Mouse (Mus musculus): ENCODE results near the gene Tmcc3. TPM values are rescaled to one million over a fixed set of nuclear protein-coding genes. Genes with fewer than 3 reads are reported as not detected.

The Tmcc3 gene
- polyA plus RNA-seq, 1 experiment from 2014 or later, result 17.4 TPM

DNA sequence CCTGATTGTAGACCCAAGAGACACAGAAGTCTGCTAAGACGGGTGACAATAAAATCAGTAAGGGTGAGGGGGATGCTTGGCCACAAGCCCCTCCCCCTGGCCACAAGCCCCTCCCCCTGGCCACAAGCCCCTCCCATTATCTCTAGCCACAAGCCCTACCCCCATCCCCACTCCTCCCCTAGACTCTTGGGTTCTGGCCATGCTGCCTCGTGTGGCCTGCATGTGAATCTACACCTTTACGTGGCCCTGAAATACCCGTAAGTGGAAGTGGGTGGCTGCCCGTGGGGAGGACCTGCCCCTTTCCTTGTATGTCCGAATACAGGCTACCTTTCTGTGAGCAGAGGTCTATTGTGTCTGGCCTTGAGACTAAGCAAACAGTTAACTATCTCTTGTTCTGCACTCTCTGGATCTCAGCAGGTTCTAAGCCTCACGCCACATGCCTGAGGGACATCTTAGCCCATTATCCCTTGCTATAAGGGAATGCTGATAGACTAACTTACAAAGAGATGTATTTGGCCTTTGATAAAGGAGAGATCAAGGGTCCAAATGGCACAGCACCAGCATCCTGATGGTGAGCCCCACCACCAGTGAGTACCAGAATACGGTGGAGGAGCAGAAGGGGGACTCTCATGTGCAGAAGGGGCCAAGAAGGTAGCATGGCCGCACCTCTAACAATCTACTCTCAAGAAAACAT is 260.3 kb downstream of the Tmcc3 start:
- Histone ChIP-seq H3K4me3 (ENCODE audit: low read depth, low read length) (no peak overlapping the region), H3K9me3 (ENCODE audit: control insufficient read depth, low read length) (no peaks in the 10 kb centered on the region), H3K27me3 (replicated peaks; ENCODE audit: control insufficient read depth, insufficient read depth, low read length) (no peaks in the 10 kb centered on the region), H3K27ac (replicated peaks; ENCODE audit: low read depth, low read length) (no peak overlapping the region), H3K9ac (ENCODE audit: low read depth, low read length) (no peak overlapping the region), H3K4me1 (ENCODE audit: control insufficient read depth, insufficient read depth, low read length) (peaks cover 18% of the 10 kb centered on the region), H3K4me2 (ENCODE audit: low read depth, low read length) (no peak overlapping the region), H3K36me3 (ENCODE audit: control insufficient read depth, insufficient read depth, low read length) (no peaks in the 10 kb centered on the region)
- ATAC-seq (ENCODE audit: low read depth), result no peak
- no peak for DNase-seq (ENCODE audit: low spot score)
- 88% methylated on average over 9 of the region's 9 CpGs for WGBS

DNA sequence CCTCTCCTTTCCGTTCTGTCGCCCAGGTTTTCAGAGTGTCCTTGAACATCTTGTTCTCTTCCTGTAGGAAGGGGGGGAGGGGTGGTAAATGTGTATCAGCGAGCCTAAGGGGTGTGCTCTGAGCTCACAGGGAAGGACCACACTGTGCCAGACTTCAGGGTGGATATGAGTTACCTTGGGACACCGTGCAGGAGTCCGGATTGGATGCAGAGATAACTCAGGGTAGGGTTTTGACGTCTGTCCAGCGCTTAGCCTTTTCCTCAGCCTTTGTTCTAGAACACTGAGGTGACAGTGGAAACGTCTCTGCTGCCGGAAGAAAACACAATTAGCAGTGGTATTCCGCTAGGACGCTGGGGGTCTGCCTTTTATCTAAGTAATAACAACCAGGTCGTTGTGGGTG is 261.0 kb downstream of the Tmcc3 start:
- H3K4me1 ChIP-seq (ENCODE audit: control insufficient read depth, insufficient read depth, low read length), result peaks cover 18% of the 10 kb centered on the region
- H3K9me3 ChIP-seq (ENCODE audit: control insufficient read depth, low read length), result no peaks in the 10 kb centered on the region
- no peak for DNase-seq (ENCODE audit: low spot score)
- H3K36me3 ChIP-seq (ENCODE audit: control insufficient read depth, insufficient read depth, low read length), result no peaks in the 10 kb centered on the region
- ATAC-seq (ENCODE audit: low read depth), result no peak
- H3K4me3 ChIP-seq (ENCODE audit: low read depth, low read length), result no peak overlapping the region
- no peak overlapping the region for H3K9ac ChIP-seq (ENCODE audit: low read depth, low read length)
- WGBS, result 61% methylated on average over 12 of the region's 12 CpGs
- H3K4me2 ChIP-seq (ENCODE audit: low read depth, low read length), result no peak overlapping the region
- H3K27me3 ChIP-seq (replicated peaks; ENCODE audit: control insufficient read depth, insufficient read depth, low read length), result no peaks in the 10 kb centered on the region
- H3K27ac ChIP-seq (replicated peaks; ENCODE audit: low read depth, low read length), result no peak overlapping the region

DNA sequence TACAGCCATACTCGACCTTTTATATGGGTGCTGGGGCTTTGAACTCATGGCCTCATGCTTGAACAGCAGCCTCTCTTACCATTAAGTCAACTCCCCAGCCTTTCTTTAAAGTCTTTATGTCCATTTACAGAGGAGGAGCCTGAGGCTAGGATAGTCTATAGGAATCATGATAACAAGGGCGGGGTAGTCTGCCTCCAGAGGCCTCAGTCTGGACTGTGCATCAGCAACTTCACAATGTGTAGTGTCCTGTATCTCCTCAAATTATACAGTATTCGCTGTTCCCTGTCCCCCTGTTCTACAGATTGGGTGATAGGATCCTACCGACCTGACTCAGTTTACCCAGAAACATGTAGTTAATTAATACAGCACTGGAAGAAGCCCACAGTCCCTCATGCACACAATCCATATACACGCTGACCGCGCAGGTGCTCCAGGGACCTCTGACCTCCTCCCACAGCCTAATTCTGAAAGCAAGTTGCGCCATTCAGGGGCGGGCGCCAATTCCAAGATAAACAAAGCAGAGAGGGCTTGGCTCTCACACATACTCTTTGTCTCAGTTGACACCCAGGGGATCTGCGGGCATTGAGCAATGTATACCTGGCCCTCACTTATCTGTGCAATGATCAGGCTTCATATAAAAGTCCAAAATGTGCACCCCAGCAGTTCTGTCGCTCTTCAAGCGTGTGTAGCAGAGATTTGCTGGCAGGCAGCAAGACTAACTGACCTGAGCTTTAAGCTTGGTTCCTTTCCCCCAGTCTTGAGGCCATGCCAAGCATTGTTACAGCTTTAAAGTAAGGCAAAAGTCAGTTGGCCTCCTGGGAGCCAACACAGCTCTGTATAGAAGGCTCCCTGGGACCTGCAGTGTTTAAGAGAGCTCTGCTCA is 262.9 kb downstream of the Tmcc3 start:
- H3K9me3 ChIP-seq (ENCODE audit: control insufficient read depth, low read length), result no peaks in the 10 kb centered on the region
- ATAC-seq (ENCODE audit: low read depth) (peak; percentile 64; the same call in 1 of the 2 replicates), DNase-seq (ENCODE audit: low spot score) (peak; percentile 58)
- no peak overlapping the region for H3K9ac ChIP-seq (ENCODE audit: low read depth, low read length)
- WGBS, result 75% methylated on average over 13 of the region's 13 CpGs
- H3K27me3 ChIP-seq (replicated peaks; ENCODE audit: control insufficient read depth, insufficient read depth, low read length), result no peaks in the 10 kb centered on the region
- H3K36me3 ChIP-seq (ENCODE audit: control insufficient read depth, insufficient read depth, low read length), result no peaks in the 10 kb centered on the region
- H3K4me1 ChIP-seq (ENCODE audit: control insufficient read depth, insufficient read depth, low read length), result peaks cover 18% of the 10 kb centered on the region
- H3K27ac ChIP-seq (replicated peaks; ENCODE audit: low read depth, low read length), result no peak overlapping the region
- H3K4me3 ChIP-seq (ENCODE audit: low read depth, low read length), result no peak overlapping the region
- H3K4me2 ChIP-seq (ENCODE audit: low read depth, low read length), result no peak overlapping the region

DNA sequence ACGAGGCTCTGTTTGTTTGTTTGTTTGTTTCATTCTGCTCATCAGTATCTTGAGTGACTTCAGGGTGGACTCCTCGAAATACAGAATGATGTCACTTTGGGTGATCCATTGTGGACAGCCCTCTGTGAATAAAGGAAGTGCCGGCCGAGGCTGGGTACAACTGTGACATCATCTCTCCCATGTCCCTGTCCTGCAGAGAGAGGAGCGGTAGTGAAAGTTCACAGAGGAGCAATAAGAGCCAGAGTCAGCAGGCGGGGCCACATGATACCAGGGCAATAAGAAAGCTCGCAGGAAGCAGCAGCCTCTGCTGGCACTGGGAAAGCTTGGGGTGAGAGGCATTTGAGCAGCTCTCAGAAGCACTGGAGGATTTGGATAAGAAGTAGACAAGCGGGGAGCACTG is 264.2 kb downstream of the Tmcc3 start:
- Histone ChIP-seq H3K27me3 (replicated peaks; ENCODE audit: control insufficient read depth, insufficient read depth, low read length) (no peaks in the 10 kb centered on the region), H3K4me2 (ENCODE audit: low read depth, low read length) (no peak overlapping the region), H3K9me3 (ENCODE audit: control insufficient read depth, low read length) (no peaks in the 10 kb centered on the region), H3K4me3 (ENCODE audit: low read depth, low read length) (no peak overlapping the region), H3K27ac (replicated peaks; ENCODE audit: low read depth, low read length) (no peak overlapping the region), H3K36me3 (ENCODE audit: control insufficient read depth, insufficient read depth, low read length) (no peaks in the 10 kb centered on the region), H3K4me1 (ENCODE audit: control insufficient read depth, insufficient read depth, low read length) (peaks cover 18% of the 10 kb centered on the region), H3K9ac (ENCODE audit: low read depth, low read length) (no peak overlapping the region)
- no peak for DNase-seq (ENCODE audit: low spot score)
- 54% methylated on average over 8 of the region's 8 CpGs for WGBS
- ATAC-seq (ENCODE audit: low read depth), result no peak

- no peaks in the 10 kb centered on the region for H3K27me3 ChIP-seq (replicated peaks; ENCODE audit: control insufficient read depth, insufficient read depth, low read length)
- H3K4me1 ChIP-seq (ENCODE audit: control insufficient read depth, insufficient read depth, low read length), result peaks cover 18% of the 10 kb centered on the region
- 95% methylated on average over 15 of the region's 15 CpGs for WGBS
- no peaks in the 10 kb centered on the region for H3K36me3 ChIP-seq (ENCODE audit: control insufficient read depth, insufficient read depth, low read length)
- H3K27ac ChIP-seq (replicated peaks; ENCODE audit: low read depth, low read length), result no peak overlapping the region
- H3K4me3 ChIP-seq (ENCODE audit: low read depth, low read length), result no peak overlapping the region
- ATAC-seq (ENCODE audit: low read depth), result no peak
- no peak overlapping the region for H3K4me2 ChIP-seq (ENCODE audit: low read depth, low read length)
- no peak overlapping the region for H3K9ac ChIP-seq (ENCODE audit: low read depth, low read length)
- H3K9me3 ChIP-seq (ENCODE audit: control insufficient read depth, low read length), result no peaks in the 10 kb centered on the region
- no peak for DNase-seq (ENCODE audit: low spot score)
These were observed 267.1 kb downstream of the Tmcc3 start for GRCm38 (mm10) chr10:94578870-94579269.

DNA sequence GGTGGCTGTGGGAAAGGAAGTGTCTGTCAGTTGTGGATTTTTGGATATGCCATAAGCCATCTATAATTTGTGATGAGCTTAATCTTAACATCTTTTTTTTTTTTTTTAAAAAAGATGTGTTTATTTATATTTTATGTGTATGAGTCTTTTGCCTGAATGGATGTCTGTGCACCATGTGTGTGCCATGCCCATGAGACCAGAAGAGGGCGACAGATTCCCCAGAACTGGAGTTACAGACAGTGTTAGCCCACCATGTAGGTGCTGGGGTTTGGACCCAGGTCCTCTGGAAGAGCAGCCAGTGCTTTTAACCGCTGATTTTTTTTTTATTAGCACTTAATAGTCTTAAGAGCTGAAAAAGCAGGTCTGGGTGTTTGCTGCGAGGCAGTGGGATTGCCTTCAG is 269.6 kb downstream of the Tmcc3 start:
- no peaks in the 10 kb centered on the region for H3K9me3 ChIP-seq (ENCODE audit: control insufficient read depth, low read length)
- no peak overlapping the region for H3K9ac ChIP-seq (ENCODE audit: low read depth, low read length)
- H3K4me3 ChIP-seq (ENCODE audit: low read depth, low read length), result no peak overlapping the region
- no peak overlapping the region for H3K27ac ChIP-seq (replicated peaks; ENCODE audit: low read depth, low read length)
- DNase-seq (ENCODE audit: low spot score), result no peak
- no peak for ATAC-seq (ENCODE audit: low read depth)
- H3K27me3 ChIP-seq (replicated peaks; ENCODE audit: control insufficient read depth, insufficient read depth, low read length), result no peaks in the 10 kb centered on the region
- no peaks in the 10 kb centered on the region for H3K36me3 ChIP-seq (ENCODE audit: control insufficient read depth, insufficient read depth, low read length)
- H3K4me2 ChIP-seq (ENCODE audit: low read depth, low read length), result no peak overlapping the region
- 95% methylated on average over 3 of the region's 3 CpGs for WGBS
- peaks cover 1% of the 10 kb centered on the region; the same call in 1 of the 2 replicates for H3K4me1 ChIP-seq (ENCODE audit: control insufficient read depth, insufficient read depth, low read length)

DNA sequence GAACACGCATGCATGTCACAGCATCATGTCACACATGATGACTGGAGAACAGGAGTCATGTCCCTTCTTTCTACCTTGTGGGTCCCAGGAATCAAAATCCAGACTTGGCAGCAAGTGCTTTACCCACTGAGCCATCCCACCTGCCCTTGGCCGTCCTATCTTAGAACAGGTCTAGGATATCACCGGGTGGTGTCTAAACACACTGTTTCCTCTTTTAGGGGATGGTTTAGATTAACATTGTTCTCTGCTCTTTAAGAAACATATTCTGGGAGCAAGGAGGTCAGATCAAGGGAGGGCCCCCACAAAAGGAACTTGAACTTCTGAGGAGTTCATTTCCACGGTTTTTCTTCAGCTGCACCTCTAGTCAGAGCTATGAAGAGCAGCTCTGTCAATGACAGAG is 272.0 kb downstream of the Tmcc3 start:
- WGBS, result 64% methylated on average over 4 of the region's 4 CpGs
- no peak for DNase-seq (ENCODE audit: low spot score)
- H3K27ac ChIP-seq (replicated peaks; ENCODE audit: low read depth, low read length), result no peak overlapping the region
- H3K4me1 ChIP-seq (ENCODE audit: control insufficient read depth, insufficient read depth, low read length), result no peaks in the 10 kb centered on the region
- no peaks in the 10 kb centered on the region for H3K36me3 ChIP-seq (ENCODE audit: control insufficient read depth, insufficient read depth, low read length)
- H3K27me3 ChIP-seq (replicated peaks; ENCODE audit: control insufficient read depth, insufficient read depth, low read length), result no peaks in the 10 kb centered on the region
- no peak overlapping the region for H3K4me3 ChIP-seq (ENCODE audit: low read depth, low read length)
- no peak for ATAC-seq (ENCODE audit: low read depth)
- no peak overlapping the region for H3K4me2 ChIP-seq (ENCODE audit: low read depth, low read length)
- H3K9me3 ChIP-seq (ENCODE audit: control insufficient read depth, low read length), result no peaks in the 10 kb centered on the region
- H3K9ac ChIP-seq (ENCODE audit: low read depth, low read length), result no peak overlapping the region

DNA sequence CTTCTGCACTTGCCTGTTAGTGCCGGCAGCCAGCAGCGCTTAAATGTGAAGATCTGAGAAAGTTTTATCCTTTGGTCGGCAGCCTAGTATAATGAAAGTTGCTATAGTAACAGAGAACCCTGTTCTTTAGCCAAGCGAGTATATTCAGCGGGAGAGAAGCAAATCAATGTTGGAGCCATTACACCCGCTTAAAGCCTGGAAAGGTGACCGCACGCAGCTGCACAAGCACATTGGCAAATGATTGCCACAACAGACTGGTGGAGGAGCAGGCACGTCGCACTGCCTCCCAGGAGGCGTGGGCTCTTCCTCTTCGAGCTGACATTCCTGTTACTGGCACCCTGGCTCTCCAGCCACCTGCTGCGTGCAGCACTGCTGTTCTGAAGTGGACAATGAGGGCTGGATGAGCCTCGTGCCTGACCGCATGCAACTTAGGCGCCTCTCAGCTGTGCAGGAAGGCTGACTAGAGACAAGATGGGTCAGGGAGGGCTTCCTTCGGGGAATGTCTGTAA is 273.2 kb downstream of the Tmcc3 start:
- no peaks in the 10 kb centered on the region for H3K27me3 ChIP-seq (replicated peaks; ENCODE audit: control insufficient read depth, insufficient read depth, low read length)
- no peaks in the 10 kb centered on the region for H3K9me3 ChIP-seq (ENCODE audit: control insufficient read depth, low read length)
- ATAC-seq (ENCODE audit: low read depth), result no peak
- H3K4me3 ChIP-seq (ENCODE audit: low read depth, low read length), result no peak overlapping the region
- H3K27ac ChIP-seq (replicated peaks; ENCODE audit: low read depth, low read length), result no peak overlapping the region
- no peak overlapping the region for H3K9ac ChIP-seq (ENCODE audit: low read depth, low read length)
- H3K4me2 ChIP-seq (ENCODE audit: low read depth, low read length), result no peak overlapping the region
- no peaks in the 10 kb centered on the region for H3K36me3 ChIP-seq (ENCODE audit: control insufficient read depth, insufficient read depth, low read length)
- no peak for DNase-seq (ENCODE audit: low spot score)
- no peaks in the 10 kb centered on the region for H3K4me1 ChIP-seq (ENCODE audit: control insufficient read depth, insufficient read depth, low read length)
- WGBS, result 69% methylated on average over 17 of the region's 17 CpGs
